8 mouse cellular contexts compared by ENCODE assay signal in the genomic region with DNA sequence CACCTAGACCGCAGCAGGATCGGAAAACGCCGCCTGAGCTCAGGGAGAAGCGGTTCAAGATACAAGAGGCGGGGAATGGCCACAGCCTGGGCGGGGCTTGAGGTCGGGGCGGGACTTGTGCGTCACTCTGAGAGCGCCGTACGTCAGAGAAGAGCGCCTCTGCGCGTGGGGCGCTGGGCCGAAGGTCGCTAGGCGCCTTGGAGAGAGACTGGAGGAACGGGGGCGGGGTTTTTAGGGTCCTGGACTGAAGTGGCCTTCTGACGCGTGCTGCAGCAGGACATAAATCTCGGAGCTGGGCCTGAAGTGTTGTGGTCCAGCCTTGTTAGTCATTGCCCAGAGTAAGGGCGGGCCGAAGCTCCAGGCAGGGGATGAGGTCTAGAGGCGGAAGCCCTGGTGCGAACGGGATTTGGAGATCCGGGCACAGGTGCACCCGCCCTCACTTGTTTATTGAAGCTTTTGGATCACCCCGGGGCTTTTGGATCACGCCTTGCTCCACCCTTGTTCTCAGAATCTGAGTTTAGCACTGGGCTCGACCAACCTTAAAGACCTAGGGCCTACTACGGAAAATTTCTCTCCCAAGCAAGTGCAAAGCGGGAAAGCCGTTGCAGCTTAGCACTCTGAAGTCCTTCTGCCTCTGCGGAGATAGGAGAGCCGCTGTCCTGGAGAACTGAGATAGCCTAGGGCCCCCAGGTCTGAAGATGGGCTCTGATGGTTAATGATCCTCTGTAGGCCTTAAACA. TPM values are rescaled to one million over a fixed set of nuclear protein-coding genes. Genes with fewer than 3 reads are reported as not detected.
DNase-seq lines count a peak whose midpoint lies in the region; ATAC-seq lines count a peak whose summit lies in the region.

A gene (minus strand): TSS at position 93 of the 739 bp plus-strand sequence.

- 0 out of 2 replicates have a peak, but pooled peaks cover 11% of the 10 kb centered on the region for H3K4me1 ChIP-seq in intestine, embryonic 15.5 days (replicated peaks)

- H3K36me3 ChIP-seq in intestine, embryonic 15.5 days, result no peaks in the 10 kb centered on the region

- no peaks in the 10 kb centered on the region for H3K9me3 ChIP-seq in intestine, embryonic 15.5 days

- WGBS in intestine, embryonic 15.5 days, result 1% methylated on average over 40 of the region's 40 CpGs

- peak within 1 kb of the TSS; percentile 76 for H3K4me3 ChIP-seq in intestine, embryonic 15.5 days (replicated peaks)

- H3K27ac ChIP-seq in intestine, embryonic 15.5 days, result peak within 1 kb of the TSS; percentile 78

- peak; percentile 98 for ATAC-seq in intestine, embryonic 15.5 days
- ATAC-seq in megakaryocyte-erythroid progenitor cell, adult 5-6 weeks (replicated peaks; ENCODE audit: low FRiP score, low TSS enrichment, poor library complexity, severe bottlenecking), result peak; percentile 94

- no peaks in the 10 kb centered on the region for H3K27me3 ChIP-seq in intestine, embryonic 15.5 days (replicated peaks)

- intact Hi-C loops in gastrocnemius, postnatal 36 days (cut with DNase I), result loop anchor here (10.0 kb wide), 1 partner anchor 1304 kb away; a partner anchor contains a TSS
- intact Hi-C loops in left cerebral cortex, postnatal 14 days (cut with DNase I), result no loop called here

- H3K4me2 ChIP-seq in intestine, embryonic 15.5 days (replicated peaks), result peak within 1 kb of the TSS; percentile 86

- peak; percentile 98 for DNase-seq in adrenal gland, postnatal 10 days
- DNase-seq in embryo, embryonic 9.5 days (ENCODE audit: extremely low spot score), result peak; percentile 97
- peak; percentile 90 to 96 for DNase-seq in gastrocnemius, postnatal 36 days
- peak; percentile 91 to 93 for DNase-seq in left cerebral cortex, postnatal 14 days (ENCODE audit: low spot score in 2 of 2)
- DNase-seq in right cerebral cortex, postnatal 14 days, result peak; percentile 94
- peak; percentile 95 for DNase-seq in urinary bladder, postnatal 25 days (ENCODE audit: low spot score)

- H3K9ac ChIP-seq in intestine, embryonic 15.5 days, result peak within 1 kb of the TSS; percentile 77

RNA-seq across cellular contexts. Expression of the gene that starts here (rescaled TPM):
- 10 to 100 TPM; 11.3 to 11.4 TPM for total RNA-seq in adrenal gland, postnatal 10 days (2021)
- 1 to 10 TPM; 9.8 to 9.9 TPM for total RNA-seq in gastrocnemius, postnatal 36 days (2021)
- 9.9 and 12.3 TPM in 2 replicates for polyA plus RNA-seq in intestine, embryonic 15.5 days (2015; fragmentation: Nextera tagmentation; extraction: Ambion mirVana)
- total RNA-seq in left cerebral cortex, postnatal 14 days (2021), result 10 to 100 TPM; 35.4 to 36.7 TPM
- total RNA-seq in megakaryocyte-erythroid progenitor cell, adult 5-6 weeks (2014; fragmentation: Nextera tagmentation), result 1.4 and 1.7 TPM in 2 replicates
- total RNA-seq in megakaryocyte-erythroid progenitor cell, adult 5-6 weeks (2017), result 6.2 and 10.0 TPM in 2 replicates

Comparison
In these comparisons a context has a peak if more than half of its experiments do, and no peak if none do; other contexts are left out.
1. Peak in every context shown above with its lines: DNase-seq, ATAC-seq, H3K4me3 ChIP-seq and H3K27ac ChIP-seq.